Mouse (Mus musculus) left cerebral cortex, postnatal 36 days (tissue): ENCODE data around the gene Aco2. TPM values are rescaled to one million over a fixed set of nuclear protein-coding genes. Genes with fewer than 3 reads are reported as not detected.

Experiments
- DNase-seq, 2 experiments: peaks; one replicate each; pipeline ENCODE4 v3.0.0; 2021 to 2022; ENCODE audit warnings: low spot score in 2 of 2, mixed read lengths in 1 of 2
- intact Hi-C: fragments of 180-260 bp; cut with DNase I; formaldehyde crosslinking; loops from one replicate; pipeline ENCODE4 v1.15.1; 2025
- total RNA-seq, 2 experiments: library from RNA; stranded (reverse); gene quantifications; 2 replicates each; pipeline ENCODE4 v1.2.3; 2021

Aco2 gene
- total RNA-seq, 2 experiments from 2014 or later, result 425 to 455 TPM

DNA sequence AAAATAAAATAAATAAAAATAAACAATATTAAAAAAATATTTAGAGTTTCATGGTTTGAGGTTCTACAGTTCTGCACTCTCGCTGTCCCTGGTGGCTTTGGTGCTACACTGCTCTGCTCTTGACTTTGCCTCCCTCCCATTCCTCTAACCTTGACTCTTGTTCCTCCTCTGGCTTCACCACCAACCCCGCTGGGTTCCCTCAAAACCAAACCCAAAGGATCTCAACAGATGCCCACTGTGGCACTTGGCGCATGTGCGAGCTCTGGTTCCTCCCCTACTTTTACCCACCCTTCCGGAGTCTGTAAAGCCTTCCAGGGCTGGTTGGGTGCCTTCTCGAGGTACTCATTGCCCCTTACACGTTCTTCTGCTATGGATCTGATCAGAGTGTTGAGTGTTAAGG lies 29.8 kb upstream of the Aco2 start:
- DNase-seq, result no peak
- intact Hi-C loops, result no loop called here

DNA sequence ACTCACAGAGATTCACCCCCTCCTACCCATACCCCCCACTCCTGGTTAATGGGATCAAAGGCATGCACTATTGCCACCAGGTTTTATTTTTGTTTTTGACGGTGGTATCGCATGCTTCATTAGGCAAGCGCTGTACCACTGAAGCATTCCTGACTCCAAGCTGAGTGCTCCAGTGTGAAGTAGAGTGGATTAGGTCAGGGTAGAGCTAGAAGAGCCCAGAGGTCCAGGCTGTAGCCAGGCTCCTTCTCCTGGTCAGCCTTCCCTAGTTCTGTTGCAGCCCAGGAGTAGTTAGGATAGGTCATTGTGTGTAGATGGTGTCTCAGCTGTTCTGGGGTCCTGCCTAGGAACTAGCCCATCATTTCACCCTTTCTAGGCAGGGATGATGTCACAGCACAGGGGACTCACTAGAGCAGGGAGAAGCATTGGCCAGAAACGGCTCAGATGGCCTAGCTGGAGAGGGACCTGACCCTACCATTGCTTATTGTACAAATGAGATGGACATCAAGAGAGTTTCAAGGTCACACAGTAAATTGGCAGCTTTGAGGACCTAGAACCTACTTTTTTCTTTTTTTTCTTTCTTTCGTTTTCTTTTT lies 27.0 kb upstream of the Aco2 start:
- DNase-seq, result no peak
- intact Hi-C loops, result no loop called here

- intact Hi-C loops, result no loop called here
- no peak for DNase-seq
Measured at GRCm38 (mm10) chr15:81845724-81846123, 26.4 kb upstream of the Aco2 start.

DNA sequence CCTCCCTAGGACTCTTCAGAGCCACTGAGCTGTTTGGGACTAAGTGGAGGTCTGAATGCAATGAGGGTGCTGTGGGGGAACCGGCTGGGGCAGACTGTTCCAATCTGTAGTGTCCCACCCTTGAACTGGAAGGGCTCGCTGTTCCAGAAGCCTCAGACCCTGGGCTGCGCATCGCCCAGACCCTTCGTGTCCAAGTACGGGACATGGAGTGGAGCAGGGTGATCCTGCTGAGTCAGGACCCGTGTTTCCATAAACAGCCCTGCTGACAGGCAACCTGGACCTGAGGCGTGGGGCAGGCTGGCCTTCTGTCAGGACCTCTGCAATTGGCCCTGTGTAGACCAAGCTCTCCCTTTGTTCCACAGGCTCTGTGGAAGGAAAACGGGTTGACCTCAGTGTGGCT lies 25.4 kb upstream of the Aco2 start:
- intact Hi-C loops, result no loop called here
- DNase-seq, result no peak

DNA sequence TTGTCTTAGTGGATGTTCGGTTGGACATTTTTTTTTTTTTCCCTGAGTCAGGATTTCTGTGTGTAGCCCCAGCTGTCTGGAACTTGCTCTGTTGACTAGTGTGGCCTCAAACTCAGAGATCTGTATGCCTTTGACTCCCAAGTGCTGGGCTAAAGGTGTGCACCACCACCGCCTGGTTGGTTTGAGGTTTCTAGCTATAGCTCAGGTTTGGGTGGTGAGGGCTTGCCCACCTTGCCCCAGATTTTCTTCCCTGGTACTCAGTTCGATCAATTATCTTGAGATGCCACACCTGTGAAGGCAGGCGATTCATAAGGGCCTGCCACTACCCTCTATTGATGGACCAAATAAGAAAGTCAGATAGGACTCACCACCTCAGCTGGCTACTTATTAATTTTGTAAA lies 24.9 kb upstream of the Aco2 start:
- no peak for DNase-seq
- intact Hi-C loops, result no loop called here

- DNase-seq, result no peak
- intact Hi-C loops, result no loop called here
Measured at GRCm38 (mm10) chr15:81847861-81848260, 24.2 kb upstream of the Aco2 start.

DNA sequence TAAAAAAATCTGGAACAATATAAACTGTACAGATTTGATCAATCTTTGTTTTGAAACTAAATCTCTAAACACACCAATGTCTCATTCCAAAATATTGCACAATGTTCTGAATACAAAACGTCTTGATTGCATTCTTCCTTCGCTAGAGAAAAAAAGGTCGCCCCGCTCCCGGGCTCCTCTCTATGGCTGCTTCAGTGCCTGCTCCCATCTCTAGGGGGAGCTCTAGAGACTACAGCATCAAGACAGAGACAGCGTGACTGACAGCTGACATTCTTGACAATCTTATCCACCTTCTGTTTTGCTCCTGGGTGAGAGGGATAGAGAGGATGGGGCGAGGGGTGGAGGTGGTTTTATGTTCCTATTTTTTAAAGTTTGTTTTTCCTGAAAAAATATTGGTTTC lies 23.8 kb upstream of the Aco2 start:
- DNase-seq, result no peak

GRCm38 (mm10) chr15:81849104-81849503 lies 23.0 kb upstream of the Aco2 start:
- no peak for DNase-seq
- intact Hi-C loops, result no loop called here

More for the DNA sequence above, 23.8 kb upstream of the Aco2 start:
- intact Hi-C loops, result no loop called here

GRCm38 (mm10) chr15:81850718-81851117 lies 21.4 kb upstream of the Aco2 start:
- intact Hi-C loops, result no loop called here
- no peak for DNase-seq

GRCm38 (mm10) chr15:81851375-81851774 lies 20.7 kb upstream of the Aco2 start:
- no peak for DNase-seq
- intact Hi-C loops, result no loop called here

GRCm38 (mm10) chr15:81852411-81853000 lies 19.6 kb upstream of the Aco2 start:
- DNase-seq, result no peak
- intact Hi-C loops, result no loop called here

GRCm38 (mm10) chr15:81853081-81853480 lies 19.0 kb upstream of the Aco2 start:
- DNase-seq, result no peak
- intact Hi-C loops, result no loop called here

DNA sequence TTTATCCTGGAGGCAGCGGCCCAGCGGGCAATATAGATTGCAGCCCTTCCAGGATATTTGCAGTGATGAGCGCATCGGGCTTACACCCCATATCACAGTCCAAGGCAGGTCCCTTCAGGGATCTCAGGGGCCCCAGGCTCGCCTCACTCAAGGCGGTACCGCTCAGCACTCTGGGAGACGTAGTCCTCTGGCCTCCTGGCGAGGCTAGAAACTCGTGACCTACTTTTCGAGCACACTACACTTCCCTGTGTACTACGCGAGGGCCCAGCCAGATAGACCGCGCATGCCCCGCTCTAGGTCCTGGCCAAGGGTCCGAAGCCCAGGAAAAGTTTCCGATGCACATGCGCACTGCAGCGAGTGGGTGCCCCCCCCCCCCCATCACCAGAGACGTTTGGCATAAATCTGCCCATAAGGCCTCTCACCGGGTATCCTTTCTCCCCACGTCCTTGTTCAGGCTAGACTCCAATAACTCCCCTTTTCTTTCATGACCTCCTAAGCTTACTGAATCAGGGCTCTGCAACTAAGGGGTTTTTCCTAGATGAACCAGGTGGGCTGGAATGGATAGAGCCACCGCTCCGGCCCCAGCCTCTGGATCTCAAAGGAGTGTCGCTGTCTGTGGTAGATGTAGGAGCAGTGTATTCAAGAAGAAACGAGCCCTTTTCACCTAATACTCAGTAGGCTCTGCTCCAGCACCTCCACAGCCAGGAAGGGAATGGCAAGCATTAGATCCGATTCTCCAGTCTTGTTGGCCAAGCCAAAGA lies 15.9 kb upstream of the Aco2 start:
- peak; percentile 83 to 86 for DNase-seq
- intact Hi-C loops, result loop anchor here (2.0 to 5.0 kb wide), 2 partner anchors 25 to 44 kb away; no protein-coding TSS in a partner anchor

- intact Hi-C loops, result loop anchor here (2.0 to 5.0 kb wide), 2 partner anchors 26 to 45 kb away; no protein-coding TSS in a partner anchor
- no peak for DNase-seq
Measured at GRCm38 (mm10) chr15:81856938-81857723, 15.0 kb upstream of the Aco2 start.

DNA sequence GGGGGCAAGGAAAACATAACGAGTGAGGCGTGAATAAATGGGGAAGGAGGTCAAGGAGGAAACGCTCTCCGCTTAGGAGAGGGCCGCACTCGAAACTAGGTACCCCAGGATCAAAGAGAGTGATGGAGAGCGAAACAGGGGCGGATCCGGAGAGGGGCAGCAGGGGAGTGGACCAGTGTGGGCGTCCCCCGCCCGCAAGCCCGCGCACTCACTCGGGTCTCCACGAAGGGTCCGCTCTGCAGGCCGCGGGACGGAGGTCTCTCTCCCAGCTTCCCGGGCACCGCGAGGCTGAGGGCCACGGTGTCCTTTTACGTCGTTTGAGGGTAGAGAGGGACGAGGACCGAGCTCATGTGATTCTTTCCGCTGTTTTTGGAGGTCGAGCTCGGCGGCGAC lies 14.4 kb upstream of the Aco2 start:
- intact Hi-C loops, result loop anchor here (2.0 to 5.0 kb wide), 3 partner anchors 15 to 45 kb away; partner anchors contain the start of gene Aco2
- no peak for DNase-seq

DNA sequence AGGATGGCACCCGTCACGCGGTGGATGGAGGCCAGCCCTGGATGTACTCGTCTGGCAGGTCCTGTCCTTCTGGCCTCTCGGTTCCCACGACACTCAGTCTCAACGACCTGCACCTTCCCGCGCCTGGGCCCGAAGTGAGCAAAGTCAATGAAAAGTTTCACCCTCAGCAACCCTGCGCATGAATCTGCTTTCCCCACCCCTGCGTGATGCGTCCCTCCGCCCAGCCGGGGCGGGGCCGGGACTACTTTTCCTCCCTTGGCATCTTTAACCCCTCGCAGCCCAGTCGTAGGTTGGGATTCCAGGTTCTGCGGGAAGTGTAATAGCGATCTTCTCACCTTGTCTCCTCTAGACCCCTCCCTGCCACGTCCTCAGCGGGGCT lies 14.0 kb upstream of the Aco2 start:
- peak; percentile 95 to 96 for DNase-seq
- intact Hi-C loops, result loop anchor here (2.0 to 5.0 kb wide), 2 partner anchors 15 to 46 kb away; partner anchors contain the start of gene Aco2

DNA sequence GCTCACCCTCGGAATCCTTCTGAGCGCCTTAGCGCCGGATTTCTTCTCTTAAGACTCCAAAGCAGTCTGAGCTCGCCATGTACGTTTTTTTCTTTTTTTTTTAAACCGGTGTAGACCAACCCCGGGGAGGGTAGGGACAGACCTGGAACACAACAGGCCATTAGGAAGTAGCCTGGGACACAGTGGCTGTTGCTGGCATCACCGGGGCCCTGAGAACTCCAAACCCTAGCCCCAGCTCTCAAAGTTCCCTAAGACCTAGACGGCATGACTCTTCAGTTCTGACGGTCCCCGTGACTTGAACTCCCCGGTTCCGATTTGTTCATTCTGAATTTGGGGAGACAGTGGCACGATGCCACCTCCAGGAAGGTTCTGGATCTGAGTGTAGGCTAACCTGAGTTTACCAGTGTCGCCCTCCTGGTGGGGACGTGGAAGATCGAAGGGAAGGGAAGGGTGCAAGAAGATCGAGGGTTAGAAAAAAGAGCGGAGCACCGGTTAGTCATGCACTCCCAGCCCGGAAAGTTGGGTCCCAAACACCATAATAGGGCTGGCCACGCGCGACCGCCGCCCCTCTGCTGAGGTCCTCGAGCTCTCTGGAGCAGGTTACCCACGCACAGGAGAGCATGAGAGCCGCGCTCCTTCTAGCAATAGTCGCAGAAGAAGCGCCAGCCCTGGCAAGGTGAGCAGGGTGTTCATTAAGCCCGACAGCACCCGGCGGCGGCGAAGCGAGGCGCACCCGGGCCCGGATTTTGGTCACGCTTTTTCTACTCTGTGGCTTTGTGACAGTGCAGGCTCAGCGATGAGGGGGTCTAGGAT lies 13.4 kb upstream of the Aco2 start, which contains the start of gene Tob2:
Tob2 (minus strand) TSS at position 280 of the 813 bp plus-strand sequence.
- intact Hi-C loops, result loop anchor here (2.0 to 5.0 kb wide), 2 partner anchors 14 to 46 kb away; partner anchors contain the start of gene Aco2
- peak; percentile 79 to 81 for DNase-seq

- DNase-seq, result peak; percentile 85 to 86
- intact Hi-C loops, result loop anchor here (2.0 to 5.0 kb wide), 2 partner anchors 13 to 47 kb away; partner anchors contain the start of gene Aco2
Measured at GRCm38 (mm10) chr15:81859330-81860255, 12.5 kb upstream of the Aco2 start.
